Mouse (Mus musculus) regulatory T cell (primary cell): ENCODE measurements around the gene Cwf19l1.

ENCODE experiments used
- in situ Hi-C: fragments of 300-600 bp; cut with MboI, MseI; formaldehyde crosslinking; loops from one replicate; pipeline ENCODE4 v1.15.1; 2025; ENCODE audit warnings: high pct_unique_total_duplicates

Cwf19l1 gene

DNA sequence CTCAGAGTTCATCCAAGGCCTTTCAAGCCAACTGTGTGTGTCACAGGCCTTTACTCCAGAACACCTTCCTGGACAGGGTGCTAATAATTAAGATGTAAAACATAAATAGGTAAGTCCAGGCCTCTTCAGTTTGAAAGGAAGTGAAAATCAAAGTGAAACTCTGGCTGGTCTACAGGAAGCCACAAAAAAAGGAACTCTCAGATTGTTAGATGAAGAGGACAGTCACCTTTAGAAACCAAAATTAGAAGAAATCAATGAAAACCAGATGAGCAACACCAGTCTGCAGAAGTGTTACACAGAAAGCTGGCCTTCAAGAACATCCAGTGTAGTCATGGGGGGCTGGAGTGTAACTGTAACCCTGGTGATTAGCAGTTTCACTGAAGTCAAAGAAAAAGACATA is 17.9 kb downstream of the Cwf19l1 start:
- in situ Hi-C loops: no loop called here

DNA sequence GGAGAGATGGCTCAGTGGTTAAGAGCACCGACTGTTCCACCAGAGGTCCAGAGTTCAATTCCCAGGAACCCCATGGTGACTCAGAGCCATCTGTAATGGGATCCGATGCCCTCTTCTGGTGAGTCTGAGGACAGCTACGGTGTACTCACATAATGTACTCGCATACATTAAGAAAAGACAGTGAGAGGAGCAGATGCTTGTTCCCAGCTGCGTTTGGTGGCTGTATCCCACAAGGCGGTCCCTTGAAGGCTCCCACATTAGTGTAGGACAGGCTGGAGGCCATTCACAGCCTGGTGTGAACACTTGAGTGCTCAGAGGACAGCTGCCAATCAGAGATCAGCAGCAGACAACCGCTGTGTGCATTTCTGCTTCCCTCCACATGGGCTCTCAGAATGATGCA is 24.0 kb downstream of the Cwf19l1 start:
- in situ Hi-C loops: no loop called here

DNA sequence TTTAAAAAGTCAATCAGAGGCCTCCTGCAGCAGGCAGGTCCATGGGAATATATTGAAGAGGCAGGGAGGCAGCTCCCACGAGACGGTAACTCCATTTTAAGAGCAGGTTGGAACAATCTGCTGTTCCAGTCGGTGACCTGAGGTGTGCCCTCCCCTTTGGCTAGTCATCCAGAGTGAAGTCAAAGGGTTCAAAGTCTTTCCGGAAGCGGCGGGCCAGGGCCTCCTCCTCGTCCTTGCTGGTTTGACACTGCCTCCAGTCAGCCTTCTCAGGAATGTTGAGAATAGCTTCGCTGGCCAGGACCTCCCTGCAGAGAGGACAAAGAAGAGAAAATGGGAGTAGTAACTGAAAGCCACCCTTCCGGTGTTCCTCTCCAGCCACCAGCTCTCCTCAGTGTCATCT is 25.3 kb downstream of the Cwf19l1 start:
- in situ Hi-C loops: no loop called here

DNA sequence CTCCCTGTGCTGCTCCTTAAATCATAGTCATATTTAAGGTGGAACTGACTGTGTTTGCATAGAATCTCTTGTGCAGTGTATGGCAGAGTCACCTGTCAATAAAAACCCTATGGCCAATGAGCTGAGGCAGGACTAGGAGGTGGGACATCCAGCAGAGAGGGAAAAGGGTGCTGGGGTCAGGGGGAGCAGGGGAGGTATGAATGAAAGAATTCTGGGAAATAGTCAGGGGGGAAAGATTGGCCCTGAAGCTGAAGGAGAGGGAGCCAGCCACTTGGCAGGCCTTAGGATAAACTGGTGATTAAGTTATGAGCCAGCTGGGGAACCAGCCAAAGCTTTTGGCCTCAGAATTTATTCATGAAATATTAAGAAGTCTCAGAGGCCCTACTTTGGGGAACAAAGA is 26.7 kb downstream of the Cwf19l1 start:
- in situ Hi-C loops: no loop called here

DNA sequence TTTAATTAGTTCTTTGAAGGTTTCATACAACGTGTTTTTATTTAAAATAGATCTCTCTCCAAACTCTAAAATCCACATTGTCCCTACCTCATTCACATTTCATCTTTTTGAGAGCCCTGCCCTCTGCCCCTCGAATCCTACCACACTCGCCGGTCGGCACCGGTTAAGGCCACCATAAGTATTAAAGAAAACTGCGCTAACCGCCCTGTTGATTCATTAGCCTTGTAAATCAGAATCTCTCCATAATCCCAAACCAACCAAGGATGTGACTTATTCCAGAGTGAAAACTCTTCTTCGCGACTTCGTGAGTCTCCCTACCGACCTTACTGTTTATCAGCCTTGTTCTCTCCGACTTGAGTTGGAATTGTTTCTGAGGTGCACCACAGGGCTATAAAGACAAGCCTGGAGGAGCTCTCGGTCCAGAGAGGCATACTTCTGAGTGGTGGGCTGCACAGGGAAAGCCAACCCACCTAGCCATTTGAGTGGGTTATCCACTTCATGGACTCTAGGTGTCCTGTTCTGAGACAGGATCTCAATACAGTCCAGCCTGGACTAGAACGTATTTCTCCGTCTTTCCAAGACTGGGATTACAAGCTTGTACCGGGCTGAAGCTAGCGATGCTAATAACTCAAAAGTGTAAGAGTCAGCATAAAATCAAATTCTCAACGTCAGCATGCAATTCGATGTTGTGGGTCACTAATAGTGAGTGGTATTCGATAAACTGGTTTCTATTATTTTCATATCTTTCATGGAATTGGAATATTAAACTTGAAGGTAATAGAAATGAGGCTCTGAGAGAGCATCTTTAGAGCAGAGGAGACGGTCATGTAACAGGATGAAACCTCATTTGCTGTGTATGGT is 27.8 kb downstream of the Cwf19l1 start:
- in situ Hi-C loops: no loop called here

DNA sequence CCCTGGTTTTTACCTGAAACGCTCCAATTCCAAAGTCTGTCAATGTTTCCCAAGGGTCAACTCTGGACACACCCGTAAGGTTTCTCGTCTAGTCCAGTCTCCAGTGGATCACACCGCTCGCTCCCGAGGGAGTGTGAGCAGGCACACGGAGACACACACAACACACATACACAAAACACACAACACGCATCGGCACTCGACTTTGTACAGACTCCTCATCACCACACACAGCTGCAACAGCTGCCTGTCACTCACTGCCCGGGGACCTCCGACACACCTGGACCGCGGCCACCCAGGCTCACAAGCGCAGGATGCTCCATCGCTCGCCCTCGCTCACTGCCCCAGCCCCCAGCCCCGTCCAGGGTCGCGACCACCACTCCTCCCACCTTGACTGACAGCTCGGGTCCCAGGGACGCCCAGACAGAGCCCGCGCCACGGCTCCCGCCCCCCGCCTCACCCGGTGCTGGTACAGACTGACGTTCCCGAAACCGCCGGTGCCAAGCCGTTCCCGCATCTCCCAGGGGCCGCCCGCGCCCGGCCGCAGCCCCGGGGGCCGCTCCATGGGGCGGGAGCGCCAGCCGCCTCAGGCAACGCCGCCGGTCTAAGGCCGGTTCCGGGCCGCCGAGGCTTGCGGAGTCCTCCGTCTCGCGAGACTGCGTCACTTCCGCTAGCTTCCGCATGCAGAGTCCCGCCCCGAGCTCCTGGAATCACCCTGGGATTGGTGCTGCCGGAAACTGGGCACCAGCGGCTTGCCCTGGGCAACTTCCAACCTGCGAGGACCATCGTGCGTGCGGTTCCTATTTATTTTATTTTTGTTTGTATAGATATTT is 28.6 kb downstream of the Cwf19l1 start, which contains the start of gene Chuk:
Gene Chuk (minus strand): TSS at position 650 of the 830 bp plus-strand sequence.
- in situ Hi-C loops: no loop called here

GRCm38 (mm10) chr19:44104393-44104792 is 31.3 kb downstream of the Cwf19l1 start:
- in situ Hi-C loops: no loop called here

DNA sequence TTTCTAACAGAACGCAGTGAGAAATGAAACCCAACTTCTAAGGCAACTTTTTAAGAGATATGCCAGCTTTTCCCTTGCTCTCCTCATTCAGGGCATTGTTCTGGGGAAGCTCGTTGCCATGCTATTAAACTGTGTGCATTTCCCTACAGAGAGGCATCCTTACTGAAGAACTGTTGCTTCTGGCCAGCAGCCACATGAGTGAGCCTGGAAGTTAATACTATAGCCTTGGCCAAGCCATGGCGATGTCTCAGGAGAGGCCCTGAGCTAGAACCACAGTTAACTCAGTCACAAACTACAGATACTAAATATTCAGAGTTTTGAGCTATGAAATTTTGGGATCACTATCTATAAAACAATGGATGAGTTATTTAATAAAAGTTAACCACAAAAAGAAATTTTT is 32.7 kb downstream of the Cwf19l1 start:
- in situ Hi-C loops: no loop called here

GRCm38 (mm10) chr19:44100840-44101239 is 34.8 kb downstream of the Cwf19l1 start:
- in situ Hi-C loops: no loop called here

DNA sequence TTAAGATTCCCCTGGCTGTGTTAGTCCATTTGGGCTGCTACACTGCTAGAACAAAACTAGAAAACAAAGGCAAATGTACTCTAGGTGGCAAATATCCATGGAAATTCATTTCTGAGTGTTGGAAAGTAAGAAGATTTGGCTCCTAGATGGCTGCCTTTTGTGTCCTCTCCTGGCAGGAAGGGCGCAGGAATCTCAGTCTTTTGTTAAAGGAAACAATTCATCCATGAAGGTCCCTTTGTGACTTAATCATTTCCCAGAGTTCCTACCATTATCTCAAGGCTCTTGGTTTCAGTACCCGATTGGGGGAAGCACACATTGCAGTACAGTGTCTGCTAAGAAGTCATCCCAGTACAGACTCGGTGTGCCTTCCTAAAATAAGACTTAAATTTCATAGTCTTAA is 49.4 kb downstream of the Cwf19l1 start:
- in situ Hi-C loops: no loop called here

- in situ Hi-C loops: no loop called here
Measured at GRCm38 (mm10) chr19:44080920-44081319, 54.8 kb downstream of the Cwf19l1 start.

GRCm38 (mm10) chr19:44080023-44080422 is 55.7 kb downstream of the Cwf19l1 start:
- in situ Hi-C loops: no loop called here

- in situ Hi-C loops: no loop called here
Measured at GRCm38 (mm10) chr19:44077024-44077423, 58.7 kb downstream of the Cwf19l1 start.

- in situ Hi-C loops: no loop called here
Measured at GRCm38 (mm10) chr19:44076457-44076856, 59.2 kb downstream of the Cwf19l1 start.

DNA sequence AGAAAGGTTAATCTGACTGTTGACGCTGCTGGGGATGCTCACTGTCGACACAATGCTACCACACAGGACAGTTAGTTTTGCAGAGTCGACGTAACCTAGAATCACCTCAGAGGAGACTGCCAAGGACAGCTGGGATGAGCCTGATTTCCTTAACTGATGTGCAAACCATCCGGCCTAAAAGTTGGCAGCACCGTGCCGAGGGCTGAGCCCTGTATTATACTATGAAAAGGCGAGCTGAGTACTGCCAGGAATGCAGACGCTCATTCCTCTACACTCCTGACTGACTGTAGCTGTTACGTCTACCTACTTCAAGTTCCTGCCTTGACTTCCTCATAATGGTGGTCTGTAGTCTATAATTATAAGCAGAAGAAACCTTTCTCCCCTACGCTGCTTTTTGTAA is 60.7 kb downstream of the Cwf19l1 start:
- in situ Hi-C loops: no loop called here

DNA sequence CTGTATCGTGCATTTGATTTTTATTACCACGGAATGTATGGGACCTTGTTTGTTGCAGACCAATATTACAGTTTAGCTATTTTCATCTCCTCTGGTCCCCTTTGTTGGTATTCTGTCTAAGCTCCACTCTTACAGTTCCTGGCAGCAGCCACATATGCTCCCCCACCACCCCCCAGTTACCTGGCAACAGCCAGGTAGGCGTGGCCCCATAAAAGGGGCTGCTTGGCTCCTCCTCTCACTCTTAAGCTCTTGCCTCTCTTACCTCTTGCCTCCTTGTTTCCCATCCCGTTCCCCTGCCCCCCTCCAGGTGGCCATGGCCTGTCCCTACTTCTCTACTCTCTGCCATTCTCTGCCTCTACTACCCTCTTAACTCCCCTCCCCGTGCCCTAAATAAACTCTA is 64.5 kb downstream of the Cwf19l1 start:
- in situ Hi-C loops: no loop called here

GRCm38 (mm10) chr19:44069914-44070232 is 65.8 kb downstream of the Cwf19l1 start:
- in situ Hi-C loops: no loop called here

DNA sequence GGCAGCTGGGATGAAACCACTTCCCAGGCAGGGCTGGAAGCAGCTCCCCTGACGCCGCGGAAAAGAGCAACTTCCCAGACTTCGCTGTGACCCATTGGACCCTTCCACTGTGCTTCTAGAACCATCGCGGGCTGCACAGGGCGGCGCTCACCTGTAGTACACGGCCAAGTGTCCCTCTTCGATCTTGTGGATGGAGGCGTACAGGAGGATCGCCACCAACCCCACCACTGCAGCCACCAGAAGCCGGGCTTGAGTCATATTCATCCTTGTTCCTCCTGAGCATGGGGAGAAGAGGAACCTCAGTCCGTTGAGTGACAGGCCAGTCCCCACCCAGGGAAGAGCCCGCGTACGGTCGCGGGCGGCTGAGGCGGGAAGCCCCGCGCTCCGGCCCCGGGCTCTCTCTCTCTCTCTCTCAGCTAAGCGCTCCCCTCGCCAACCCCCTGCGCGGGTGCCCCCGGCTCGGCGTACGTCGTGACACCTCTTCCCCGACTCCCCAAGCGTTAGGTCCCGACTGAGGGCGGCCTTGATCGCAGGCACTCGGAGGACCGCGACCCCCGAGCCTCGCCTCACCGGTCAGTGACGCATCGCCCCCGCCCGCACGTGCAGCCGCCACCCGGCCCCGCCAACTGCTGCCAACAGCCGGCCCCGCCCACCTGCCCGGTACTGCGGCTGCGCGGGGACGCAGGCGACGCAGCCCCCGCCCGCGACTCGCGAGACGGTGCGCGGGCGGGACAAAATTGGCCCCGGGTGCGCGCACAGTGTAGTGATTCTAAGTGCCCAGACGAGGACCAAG is 66.4 kb downstream of the Cwf19l1 start, which contains the start of gene Erlin1:
Gene Erlin1 (minus strand): TSS at position 665 of the 793 bp plus-strand sequence.
- in situ Hi-C loops: no loop called here

GRCm38 (mm10) chr19:44068232-44068631 is 67.4 kb downstream of the Cwf19l1 start:
- in situ Hi-C loops: no loop called here

- in situ Hi-C loops: no loop called here
Measured at GRCm38 (mm10) chr19:44067323-44068049, 68.2 kb downstream of the Cwf19l1 start.

DNA sequence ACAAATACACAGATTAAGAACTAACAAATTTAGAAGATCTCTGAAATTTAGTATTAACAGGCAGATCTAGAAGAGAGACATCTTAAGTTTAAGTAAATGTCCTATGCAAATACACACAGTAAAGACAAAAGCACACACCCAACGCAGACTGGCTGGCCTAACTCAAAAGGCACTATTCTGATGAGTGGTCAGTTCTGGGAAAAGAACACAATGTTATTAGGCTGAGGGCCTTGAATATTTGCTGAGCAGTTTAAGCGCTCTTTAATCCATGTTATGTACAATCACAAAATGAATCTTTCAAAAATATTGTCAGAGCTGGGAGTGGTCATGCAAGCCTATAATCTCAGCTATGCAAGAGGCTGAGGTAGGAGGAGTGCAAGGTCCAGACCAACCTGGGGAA is 70.9 kb downstream of the Cwf19l1 start:
- in situ Hi-C loops: no loop called here
